In genomic region chr5:113727238-113727637, GRCm38 (mm10) we compare ENCODE assay signal across 15 mouse cellular contexts. TPM values are rescaled to one million over a fixed set of nuclear protein-coding genes. Genes with fewer than 3 reads are reported as not detected.
A peak's percentile ranks its signal among the peaks of the same experiment; 100 is the strongest.
DNase-seq lines count a peak whose midpoint lies in the region.
"Had no signal": no experiment of that assay in that cellular context is flagged by ENCODE, and none has a peak within 500 bp of the region (broad histone marks: within the 10 kb centered on the region; RNA-seq: fewer than 3 reads in every experiment).

No protein-coding gene starts in this region.

- peak; percentile 93 for DNase-seq in brain, adult 2 months (ENCODE audit: low read depth, low spot score)
- DNase-seq in cerebellum, adult 18-20 months, result peak; percentile 77 to 84
- peak; percentile 89 for DNase-seq in cerebellum, adult 9-11 months
- DNase-seq in cerebellum, postnatal 36 days, result peak; percentile 74 to 82
- DNase-seq in left cerebral cortex, adult 9 months (ENCODE audit: low spot score in 2 of 2), result no peak
- DNase-seq in frontal cortex, postnatal 10 days (ENCODE audit: low spot score in 2 of 2), result no peak
- no peak for DNase-seq in layer of hippocampus, postnatal 14 days (ENCODE audit: low spot score in 2 of 2)
- DNase-seq: adrenal gland, postnatal 10 days; embryo, embryonic 11 days; gastrocnemius, postnatal 14 days; heart, adult 2 months; kidney, adult 2 months had no signal

RNA-seq across cellular contexts. Expression of gene 1700069L16Rik, which starts 2.7 kb away (rescaled TPM):
- not detected for total RNA-seq in layer of hippocampus, postnatal 14 days (2021)
- total RNA-seq: adrenal gland, postnatal 10 days; gastrocnemius, adult 18-20 months; gastrocnemius, postnatal 14 days; heart, adult 2 months; heart, postnatal 25 days; MEL had no signal

RNA-seq across cellular contexts. Expression of gene Ficd, which starts 8.4 kb away (rescaled TPM):
- 10 to 100 TPM in 1 of 2 experiments, 1 to 10 TPM in 1; 9.6 to 12.0 TPM for total RNA-seq in layer of hippocampus, postnatal 14 days (2021)

RNA-seq across cellular contexts. Expression of gene Sart3, which starts 45.1 kb away (rescaled TPM):
- 10 to 100 TPM; 35.0 to 37.5 TPM for total RNA-seq in layer of hippocampus, postnatal 14 days (2021)

RNA-seq across cellular contexts. Expression of gene Iscu, which starts 45.3 kb away (rescaled TPM):
- total RNA-seq in layer of hippocampus, postnatal 14 days (2021), result 10 to 100 TPM; 89.1 to 98.0 TPM

Comparison
In these comparisons a context has a peak if more than half of its experiments do, and no peak if none do; other contexts are left out.
1. DNase-seq: peak in brain, adult 2 months (single experiment), cerebellum, adult 18-20 months (2 of 2), cerebellum, adult 9-11 months (single experiment) and cerebellum, postnatal 36 days (2 of 2); none in left cerebral cortex, adult 9 months (0 of 2), frontal cortex, postnatal 10 days (0 of 2) and layer of hippocampus, postnatal 14 days (0 of 2).